Mouse (Mus musculus) B cell, adult 2 months (primary cell): ENCODE data around the gene Lrwd1.
"Not testable (repeated sequence)": the region's sequence is repeated elsewhere in the genome, so short reads cannot be mapped to it uniquely, and the experiment has no call there.

Experiments used
- DNase-seq, 2 experiments: peaks; one replicate each; pipeline ENCODE4 v3.0.0; 2022

Gene Lrwd1

DNA sequence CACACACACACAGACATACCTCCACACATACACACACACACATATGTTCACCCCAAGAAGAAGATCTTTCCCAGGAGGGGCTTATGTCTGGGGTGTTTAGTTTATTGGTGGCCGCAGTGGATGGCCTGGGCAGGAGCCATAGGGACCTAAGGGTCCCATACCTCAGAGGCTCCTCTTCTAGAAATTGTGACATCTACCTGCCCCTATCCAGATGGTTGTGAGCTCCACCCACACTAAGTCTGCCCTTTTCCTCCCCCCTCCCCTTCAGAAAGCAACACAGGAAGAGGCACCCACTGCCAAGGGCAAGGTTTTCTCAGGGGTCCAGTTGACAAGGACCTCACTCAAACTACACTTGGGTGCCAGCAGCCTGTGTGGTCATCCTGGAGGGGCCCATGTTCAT is 11.1 kb upstream of the Lrwd1 start:
- peak; percentile 36 to 42 for DNase-seq

DNA sequence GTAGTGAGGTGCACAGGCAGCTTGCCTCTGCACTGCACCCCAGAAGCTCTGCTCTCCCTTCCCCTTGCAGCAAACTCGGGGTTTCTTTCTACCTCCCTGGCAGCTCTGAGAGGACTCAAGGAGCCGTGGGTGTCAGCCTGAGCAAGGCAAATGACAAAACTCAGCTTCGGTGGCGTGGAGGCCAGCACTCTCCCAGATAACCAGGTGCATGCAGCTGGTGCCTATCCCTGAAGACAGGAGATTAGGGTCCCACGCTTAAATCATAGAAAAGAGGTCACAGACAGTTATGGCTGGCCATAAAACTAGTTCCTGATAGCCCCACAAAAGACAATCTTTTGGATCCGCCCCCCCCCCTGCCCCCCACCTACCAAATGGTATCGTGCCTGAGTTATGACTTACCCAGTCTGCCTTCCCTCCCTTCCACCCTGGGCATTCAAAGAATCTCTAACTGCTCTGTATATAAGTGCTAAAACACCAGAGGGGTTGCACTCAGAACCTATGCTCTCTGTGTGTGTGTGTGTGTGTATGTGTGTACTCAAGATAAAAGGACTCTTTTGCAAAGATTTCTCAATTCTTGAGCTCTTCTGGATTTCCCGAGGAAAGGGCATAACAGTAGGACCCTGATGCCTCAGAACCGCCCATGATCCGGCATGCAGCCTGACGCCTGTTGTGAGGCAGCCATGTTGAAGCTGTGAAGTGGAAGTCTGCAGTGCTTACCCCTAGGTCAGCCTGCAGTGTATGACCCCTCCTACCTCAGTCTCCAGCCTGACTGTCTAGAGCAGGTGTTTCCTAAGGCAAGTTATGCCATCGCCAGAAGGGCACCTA is 8.9 kb upstream of the Lrwd1 start:
- DNase-seq: no peak

DNA sequence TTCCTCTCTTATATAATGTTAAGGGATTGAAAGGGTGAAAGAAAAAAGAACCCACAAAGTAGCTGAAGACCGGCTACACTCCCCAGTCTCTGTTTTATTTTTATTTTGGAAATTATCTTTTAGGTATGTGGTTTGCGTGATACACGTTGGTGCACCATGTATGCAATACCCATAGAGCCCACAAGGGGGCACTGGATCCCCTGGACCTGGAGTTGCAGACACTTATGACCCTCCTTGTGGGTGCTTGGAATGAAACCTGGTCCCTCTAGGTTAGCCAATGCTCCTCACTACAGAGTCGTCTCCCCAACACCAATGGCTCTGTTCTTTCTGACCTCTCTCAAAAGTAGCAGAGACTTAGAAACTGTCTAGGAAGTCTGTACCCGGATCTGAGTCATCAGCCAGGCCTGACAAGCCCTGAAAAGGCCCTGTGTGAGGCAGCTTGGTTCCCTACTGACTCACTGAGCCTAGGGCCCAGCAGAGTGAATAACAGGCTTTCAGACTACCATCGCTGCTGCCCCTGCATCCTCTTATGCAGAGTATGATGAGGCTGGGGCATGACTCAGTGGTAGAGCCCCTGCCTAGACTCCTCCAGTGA is 7.4 kb upstream of the Lrwd1 start:
- peak; percentile 65 for DNase-seq

DNA sequence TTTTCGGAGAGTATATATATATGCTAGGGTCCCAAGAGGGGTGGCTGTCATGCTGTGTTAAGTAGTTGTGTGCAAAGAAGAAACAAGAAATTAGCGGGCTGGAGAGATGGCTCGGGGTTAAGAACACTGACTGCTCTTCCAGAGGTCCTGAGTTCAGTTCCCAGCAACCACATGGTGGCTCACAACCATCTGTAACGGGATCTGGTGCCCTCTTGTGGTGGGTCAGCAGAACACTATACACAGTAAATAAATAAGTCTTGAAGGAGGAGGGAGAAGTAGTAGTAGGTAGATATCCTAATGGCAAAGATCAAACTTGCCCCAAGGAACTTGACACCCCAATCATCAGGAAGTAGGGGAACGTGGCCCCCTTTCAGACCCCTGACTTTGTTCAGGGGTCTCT is 6.9 kb upstream of the Lrwd1 start:
- DNase-seq: peak; percentile 50

DNA sequence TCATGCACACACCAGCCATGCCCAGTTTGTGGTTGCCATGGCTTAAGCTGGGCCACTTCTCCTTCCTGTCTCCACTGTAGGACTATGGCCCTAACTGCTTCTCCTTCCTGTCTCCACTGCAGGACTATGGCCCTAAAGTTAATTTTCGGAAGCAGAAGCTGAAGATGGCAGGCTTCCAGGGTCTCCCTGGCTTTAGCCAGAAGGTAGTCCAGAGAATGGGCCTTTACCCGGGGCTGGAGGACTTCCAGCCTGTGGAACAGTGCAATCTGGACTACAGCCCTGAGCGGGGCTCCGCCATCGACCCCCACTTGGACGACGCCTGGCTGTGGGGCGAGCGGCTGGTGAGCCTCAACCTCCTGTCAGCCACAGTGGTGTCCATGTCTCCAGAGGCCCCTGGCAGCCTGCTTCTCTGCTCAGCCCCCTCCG is 4.2 kb upstream of the Lrwd1 start:
- no peak for DNase-seq

DNA sequence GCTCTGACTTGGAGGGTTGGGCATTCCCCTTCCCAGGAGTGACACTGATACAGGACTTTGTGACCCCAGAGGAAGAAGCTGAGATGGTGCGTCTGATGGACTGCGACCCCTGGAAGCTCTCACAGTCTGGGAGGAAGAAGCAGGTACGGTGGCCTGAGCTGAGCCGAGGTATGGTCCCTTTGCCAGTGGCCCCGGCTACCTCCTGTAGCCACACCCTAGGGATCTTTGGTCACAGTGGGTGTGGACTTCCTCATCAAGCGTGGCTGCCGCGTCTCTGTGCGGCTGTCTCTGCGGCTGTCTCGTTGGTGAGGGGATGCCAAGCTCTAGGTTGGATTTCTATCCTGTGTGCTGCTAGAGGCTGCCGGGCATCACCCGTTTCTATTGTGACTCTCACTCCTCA is 3.5 kb upstream of the Lrwd1 start:
- no peak for DNase-seq

DNA sequence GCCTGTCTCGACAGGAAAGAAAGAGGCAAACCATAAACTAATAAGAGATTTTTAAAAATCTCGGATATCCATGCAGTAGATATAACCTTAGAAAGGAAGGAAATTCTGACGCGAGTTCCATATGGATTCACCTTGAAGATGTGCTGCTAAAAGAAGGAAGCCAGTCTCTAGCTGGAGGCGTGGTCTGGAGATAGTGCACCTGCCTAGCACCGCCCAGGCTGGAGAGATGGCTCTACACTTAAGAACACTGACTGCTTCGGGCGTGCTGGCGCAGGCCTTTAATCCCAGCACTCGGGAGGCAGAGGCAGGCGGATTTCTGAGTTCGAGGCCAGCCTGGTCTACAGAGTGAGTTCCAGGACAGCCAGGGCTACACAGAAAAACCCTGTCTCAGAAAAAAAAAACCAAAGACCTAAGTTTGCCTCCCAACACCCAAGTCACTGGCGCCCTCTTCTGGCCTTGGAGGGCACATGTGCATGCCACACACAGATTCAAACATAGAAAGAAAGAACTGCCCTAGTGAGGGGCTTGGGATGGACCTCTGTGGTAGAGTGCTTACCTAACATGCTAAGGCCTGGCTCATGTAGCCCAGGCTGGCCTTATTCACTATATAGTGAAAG is 1.9 kb upstream of the Lrwd1 start:
- DNase-seq: peak; percentile 78 to 79

DNA sequence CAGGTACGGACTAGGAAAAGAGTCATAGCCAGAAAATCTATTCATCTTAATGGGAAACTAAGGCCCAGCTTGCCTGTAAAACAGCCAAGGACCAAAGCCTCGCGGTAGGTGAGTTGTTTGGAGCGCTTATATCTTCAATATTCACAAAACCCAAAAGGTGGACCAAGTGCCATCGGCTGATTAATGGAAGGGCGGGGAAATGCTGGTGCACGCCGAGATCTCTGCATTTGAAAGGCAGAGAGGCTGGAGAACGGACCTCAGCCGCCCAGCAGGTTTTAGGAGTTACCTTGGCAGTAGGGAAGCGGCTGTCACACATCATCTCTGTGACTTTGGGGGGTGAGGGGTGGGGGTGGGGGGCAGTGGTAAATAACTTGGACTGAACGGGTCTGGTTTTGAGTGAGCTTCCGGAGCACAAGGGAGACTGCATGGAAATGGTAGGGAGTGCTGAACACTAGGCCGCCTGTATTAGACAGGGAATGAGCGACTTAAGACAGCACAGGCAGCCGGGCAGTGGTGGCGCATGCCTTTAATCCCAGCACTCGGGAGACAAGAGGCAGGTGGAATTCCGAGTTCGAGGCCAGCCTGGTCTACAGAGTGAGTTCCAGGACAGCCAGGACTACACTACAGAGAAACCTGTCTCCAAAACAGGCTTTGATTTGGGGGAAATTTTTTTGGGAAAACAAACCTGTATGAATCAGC is 567 bp upstream of the Lrwd1 start:
- no peak for DNase-seq

DNA sequence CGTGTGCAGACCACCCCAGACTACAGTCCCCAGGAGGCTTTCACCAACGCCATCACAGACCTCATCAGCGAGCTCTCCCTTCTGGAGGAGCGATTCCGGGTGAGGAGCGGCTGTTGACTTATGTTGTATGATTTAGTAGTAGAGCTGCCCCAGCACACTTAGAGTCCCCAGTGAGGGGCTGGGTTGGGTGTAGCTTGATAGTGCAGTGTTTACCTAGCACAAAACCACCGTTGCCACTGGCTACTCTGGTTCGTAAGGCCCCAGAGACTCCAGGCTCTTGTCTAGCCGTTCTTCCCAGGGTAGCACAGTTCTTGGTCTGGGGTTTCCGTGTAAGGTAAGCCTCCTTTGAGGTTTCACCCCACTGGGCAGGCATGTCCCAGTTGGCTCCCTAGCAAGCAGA is 13.7 kb downstream of the Lrwd1 start:
- no peak for DNase-seq

DNA sequence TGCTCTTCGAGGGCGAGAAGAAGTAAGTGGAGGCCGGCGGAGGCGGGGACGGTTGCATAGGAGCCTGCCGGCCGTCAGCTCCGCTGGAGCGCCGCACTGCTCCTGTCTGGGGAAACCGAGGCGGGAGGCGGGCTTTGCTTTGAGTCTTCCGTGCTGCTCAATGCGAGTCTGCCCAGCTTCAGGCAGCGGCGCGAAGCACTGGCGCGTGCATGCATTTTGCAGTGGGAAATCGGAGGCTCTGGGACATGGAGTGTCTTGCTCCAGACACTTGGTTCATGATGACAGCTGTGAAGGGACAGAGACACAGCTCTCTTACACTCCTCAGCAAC is 19.1 kb downstream of the Lrwd1 start:
- DNase-seq: no peak

DNA sequence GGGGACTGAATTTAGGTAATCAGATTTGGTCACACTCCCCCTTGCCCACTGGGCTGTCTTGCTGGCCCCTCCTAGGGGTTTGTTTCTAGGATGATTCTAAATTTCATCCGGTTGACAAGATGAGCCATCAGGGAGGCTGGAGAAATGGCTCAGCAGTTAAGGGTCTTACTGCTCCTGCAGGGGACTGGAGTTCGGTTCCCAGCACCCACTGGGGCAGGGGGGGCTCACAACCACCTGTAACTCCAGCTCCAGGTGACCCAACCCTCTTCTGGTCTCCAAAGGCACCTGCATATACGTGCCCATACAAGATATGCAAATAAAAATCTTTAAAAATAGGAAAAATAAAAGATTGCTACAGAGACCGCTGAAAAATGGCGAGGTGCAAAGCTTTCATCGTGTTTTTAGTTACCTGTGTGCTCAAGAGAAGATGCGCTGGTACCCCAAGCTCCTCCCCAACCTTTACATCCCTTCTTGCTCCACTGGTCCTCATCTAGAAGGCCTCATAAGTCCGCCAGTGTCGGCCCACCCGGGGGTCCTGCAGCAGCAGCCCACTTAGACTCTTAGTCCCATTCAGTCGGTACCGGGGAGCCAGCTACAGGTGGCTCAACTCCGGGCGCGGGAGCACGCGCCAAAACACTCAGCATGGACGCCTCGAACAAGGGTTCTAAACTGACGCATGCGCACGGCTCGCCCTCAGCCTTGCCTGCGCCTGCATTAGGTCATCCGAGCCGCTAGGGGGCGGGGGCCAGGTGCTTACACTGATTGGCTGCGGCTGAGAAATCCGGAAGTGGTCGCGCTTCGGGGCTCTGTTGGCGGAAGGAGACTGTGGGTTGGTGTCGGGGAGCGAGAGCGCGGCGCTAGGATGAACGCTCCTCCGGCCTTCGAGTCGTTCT is 19.7 kb downstream of the Lrwd1 start, which contains the start of gene Polr2j:
Polr2j (plus strand) TSS at position 741 of the 893 bp plus-strand sequence.
- peak; percentile 99 for DNase-seq

DNA sequence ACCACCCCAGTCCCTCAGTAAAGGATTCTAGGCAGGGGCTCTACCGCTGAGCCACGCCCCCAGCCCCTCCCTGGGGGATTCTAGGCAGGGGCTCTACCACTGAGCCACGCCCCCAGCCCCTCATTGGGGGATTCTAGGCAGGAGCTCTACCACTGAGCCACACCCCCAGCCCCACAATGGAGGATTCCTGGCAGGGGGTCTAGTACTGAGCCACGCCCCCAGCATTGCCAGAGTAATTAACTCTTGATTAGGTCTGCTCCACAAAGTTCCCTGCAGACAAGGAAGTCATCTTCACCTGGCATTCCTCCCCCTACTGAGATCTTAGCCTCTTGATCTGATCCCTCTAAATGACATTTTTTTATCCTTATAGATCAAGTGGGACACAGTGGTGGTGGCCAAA is 22.3 kb downstream of the Lrwd1 start:
- not testable (repeated sequence) for DNase-seq

DNA sequence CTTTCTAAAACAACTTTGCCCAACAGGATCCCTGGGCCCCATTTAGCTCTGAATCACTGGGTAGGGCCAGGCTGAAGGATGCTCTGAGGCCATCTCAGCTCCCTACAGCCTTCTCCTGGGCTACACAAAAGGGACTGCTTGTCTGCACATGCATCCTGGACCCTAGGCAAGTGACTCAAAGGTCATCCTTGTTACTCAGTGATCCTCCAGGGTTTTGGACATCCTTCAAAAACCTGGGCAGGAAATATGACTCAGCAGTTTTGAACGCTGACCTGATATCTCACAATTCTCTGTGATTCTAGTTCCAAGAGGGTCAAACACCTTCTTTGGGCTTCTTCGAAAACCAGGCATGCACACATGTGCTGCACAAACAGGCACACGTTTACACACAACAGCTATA is 26.8 kb downstream of the Lrwd1 start:
- DNase-seq: no peak

DNA sequence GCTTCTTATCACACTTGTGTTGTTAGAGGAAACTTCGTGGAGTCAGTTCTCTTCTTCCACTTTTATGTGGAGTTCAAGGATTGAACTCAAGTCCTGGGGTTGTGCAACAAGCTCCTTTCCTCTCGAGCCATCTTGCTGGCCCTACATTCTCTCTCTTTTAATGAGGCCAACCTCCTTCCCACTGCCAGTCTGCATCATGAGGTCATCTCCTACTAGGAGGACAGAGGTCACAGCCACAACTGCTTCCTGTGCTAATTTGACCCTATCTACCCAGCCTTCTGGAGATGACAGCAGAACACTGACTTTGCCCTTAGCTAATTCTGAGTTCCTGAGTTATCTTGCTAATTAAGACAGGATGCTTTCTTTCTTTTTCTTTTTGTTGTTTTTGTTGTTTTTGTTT is 27.4 kb downstream of the Lrwd1 start:
- DNase-seq: no peak

DNA sequence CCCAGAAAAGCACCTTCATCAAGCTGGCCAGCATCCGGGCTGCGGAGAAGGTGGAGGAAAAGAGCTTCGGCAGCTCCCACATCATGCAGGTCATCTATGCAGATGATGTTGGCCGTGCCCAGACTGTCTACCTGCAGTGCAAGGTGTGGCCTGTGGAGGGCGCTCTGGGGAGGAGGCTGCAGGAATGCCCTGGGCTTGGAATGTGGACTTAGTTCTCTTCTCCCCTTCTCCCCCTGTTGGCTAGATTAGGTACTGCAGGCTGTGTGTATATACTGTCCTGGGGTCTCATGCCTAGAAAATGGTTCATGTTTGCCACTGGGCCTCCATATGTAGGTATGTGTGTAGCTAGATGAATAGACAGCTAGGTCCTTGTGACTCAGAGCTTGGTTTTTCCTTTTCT is 31.4 kb downstream of the Lrwd1 start:
- peak; percentile 68 to 70 for DNase-seq

DNA sequence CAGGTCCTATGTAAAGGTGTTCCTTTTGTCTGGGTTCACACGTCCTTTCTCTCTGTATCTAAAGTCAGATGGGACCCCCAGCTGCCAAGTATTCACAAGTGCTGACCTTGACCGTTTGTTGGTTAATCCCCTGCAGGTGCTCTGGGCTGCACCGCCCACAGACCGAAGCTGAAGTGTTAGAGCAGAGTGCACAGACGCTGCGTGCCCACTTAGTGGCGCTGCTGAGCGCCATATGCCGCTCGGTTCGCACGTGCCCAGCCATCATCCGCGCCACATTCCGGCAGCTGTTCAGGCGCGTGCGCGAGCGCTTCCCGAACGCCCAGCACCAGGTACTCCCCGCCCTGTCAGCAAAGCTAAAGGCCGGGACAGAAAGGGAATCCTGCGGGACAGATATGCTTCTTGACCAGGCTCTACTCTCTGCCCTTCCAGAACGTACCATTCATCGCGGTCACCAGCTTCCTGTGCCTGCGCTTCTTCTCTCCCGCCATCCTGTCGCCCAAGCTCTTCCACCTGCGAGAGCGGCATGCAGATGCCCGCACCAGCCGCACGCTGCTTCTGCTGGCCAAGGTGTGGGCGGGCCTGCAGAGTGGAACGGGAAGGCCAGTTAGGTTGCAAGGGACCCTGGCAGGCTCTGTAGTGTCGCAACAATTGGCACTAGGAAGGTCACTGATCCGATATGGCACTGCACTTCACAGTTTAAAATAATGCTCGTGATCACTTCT is 33.6 kb downstream of the Lrwd1 start:
- DNase-seq: peak; percentile 74 to 75

DNA sequence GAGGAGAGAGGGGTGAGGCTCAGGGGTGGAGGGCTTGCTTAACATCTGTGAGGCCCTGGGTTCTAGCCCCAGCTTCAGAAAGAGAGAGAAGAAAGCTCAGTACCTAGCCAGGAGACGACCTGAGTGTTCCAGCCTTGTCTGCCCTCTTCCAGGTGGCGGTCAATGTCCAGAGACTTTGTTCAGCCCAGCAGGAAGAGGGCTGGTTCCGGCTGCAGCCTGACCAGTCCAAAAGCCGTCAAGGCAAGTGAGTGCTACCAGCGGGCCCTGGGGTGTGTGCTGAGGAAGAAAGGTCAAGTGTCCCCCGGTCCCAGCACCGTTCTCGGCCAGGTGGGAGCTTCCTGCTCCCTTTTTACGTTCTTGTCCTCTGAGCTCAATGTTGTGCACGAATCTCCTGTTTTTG is 37.3 kb downstream of the Lrwd1 start:
- DNase-seq: no peak

DNA sequence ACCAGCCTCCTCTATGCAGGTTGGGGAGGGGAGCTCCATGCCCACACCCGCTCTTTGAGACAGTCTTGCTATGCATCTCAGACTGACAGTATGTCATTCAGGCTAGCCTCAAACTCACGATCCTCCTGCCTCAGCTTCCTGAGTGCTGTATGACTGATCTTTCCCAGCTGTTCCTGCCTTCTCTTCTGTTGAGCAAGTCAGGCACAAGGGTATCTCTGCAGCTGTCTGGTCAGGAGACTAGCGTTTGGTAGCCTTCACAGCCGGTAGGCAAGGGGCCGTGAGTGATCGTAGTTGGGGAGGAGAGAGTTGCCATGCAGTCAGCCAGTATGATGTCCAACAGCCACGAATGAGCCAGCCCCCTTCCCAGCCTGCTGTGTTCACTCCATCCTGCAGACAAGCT is 40.8 kb downstream of the Lrwd1 start:
- no peak for DNase-seq

DNA sequence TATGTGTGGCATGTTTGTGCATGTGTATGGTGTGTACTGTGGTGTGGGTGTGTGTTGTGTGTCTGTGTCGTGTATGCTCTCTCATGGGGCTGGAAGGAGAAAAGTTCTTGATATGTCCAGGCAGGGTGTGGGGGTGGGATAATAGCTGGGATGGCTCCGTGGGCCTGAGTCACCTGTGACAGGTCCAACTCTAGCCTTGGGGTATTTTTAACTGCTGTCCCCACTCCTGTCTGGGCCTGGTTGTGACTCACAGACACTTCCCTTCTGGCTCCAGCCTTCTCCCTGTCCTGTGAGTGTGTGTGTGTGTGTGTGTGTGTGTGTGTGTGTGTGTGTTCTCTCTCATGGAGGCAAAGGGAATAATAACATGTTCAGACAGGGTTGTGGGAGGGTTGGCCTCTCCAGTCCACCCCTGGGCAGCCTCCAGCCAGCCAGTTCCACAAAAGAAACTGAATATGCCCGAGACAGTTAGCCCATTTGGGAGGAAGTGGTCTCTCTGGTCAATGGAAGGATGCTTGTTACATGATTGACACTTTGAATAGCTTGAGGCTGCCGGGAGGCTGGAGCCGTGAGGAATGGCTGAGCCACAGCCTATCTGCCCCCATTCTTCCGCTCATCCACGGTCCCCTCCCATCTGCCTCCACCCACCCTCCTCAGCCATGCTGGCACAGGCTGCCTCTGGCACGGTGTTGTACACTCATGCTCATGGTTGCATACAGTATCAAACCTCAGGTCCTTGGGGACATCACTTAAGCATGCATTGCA is 41.4 kb downstream of the Lrwd1 start:
- no peak for DNase-seq

DNA sequence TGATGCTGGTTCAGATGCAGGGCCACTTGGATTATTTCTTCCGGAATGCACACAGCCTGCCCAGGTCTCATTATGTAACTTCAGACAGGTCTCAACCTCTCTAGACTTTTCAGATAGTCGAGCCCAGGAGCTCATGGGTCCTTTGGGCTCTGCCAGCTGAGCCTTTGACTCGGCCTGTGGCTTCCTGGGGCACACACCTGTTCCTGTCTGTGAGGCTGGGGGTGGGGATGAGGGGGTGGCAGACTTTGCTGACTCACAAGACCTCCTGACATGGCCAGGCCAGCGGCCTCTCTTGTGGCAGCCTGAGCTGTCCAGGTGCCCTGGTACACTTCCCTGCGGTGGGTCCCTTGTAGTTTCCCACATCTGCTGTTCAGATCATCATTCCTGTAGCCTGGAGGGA is 43.9 kb downstream of the Lrwd1 start:
- no peak for DNase-seq
